Mouse (Mus musculus) CH12.LX (cell line): ENCODE results near the gene Nr1i3. TPM values are rescaled to one million over a fixed set of nuclear protein-coding genes. Genes with fewer than 3 reads are reported as not detected.

ENCODE experiments used
- DNase-seq: peaks from one replicate; pipeline ENCODE4 v3.0.0-alpha.2; 2013; ENCODE audit errors: extremely low read depth
- H3K27ac ChIP-seq: 2 replicates; pipeline ENCODE4 v1.5.1; 2012; ENCODE audit warnings: low read depth, mild to moderate bottlenecking, control low read depth, moderate library complexity; ENCODE audit not compliant: insufficient read depth
- H3K27me3 ChIP-seq: replicated peaks from 2 replicates; pipeline ENCODE3; 2012; ENCODE audit warnings: inconsistent platforms
- H3K36me3 ChIP-seq, 2 experiments: replicated peaks in 1 of 2; 2 replicates each; pipeline versions ENCODE3 to v1.6.1; 2012; ENCODE audit warnings: inconsistent platforms in 1 of 2, low read length in 1 of 2, mild to moderate bottlenecking in 1 of 2, mixed read lengths in 1 of 2, moderate library complexity in 1 of 2; ENCODE audit not compliant: control insufficient read depth in 1 of 2, insufficient read depth in 1 of 2
- H3K4me1 ChIP-seq, 2 experiments: 2 replicates each; pipeline ENCODE4 v1.6.1; 2012; ENCODE audit warnings: inconsistent platforms in 1 of 2, moderate library complexity in 1 of 2; ENCODE audit not compliant: insufficient read depth in 2 of 2, control insufficient read depth in 1 of 2
- H3K4me2 ChIP-seq: 2 replicates; pipeline ENCODE4 v1.6.1; 2012; ENCODE audit warnings: low read depth, mild to moderate bottlenecking, control low read depth; ENCODE audit not compliant: poor library complexity, insufficient read depth, severe bottlenecking
- H3K4me3 ChIP-seq, 3 experiments: fragments of 150-350 bp in 1 of 3; sonication (generic) in 1 of 3; replicated peaks in 1 of 3; 2 replicates each; pipeline versions ENCODE3 to v1.5.1; 2011 to 2012; ENCODE audit warnings: low read depth in 2 of 3, low read length in 2 of 3, mild to moderate bottlenecking in 2 of 3, moderate library complexity in 2 of 3, control low read depth in 1 of 3, improper control_type of control experiment in 1 of 3, inconsistent platforms in 1 of 3, mixed read lengths in 1 of 3; ENCODE audit not compliant: poor library complexity in 1 of 3
- H3K79me2 ChIP-seq: replicated peaks from 2 replicates; pipeline ENCODE4 v1.6.1; 2012; ENCODE audit warnings: mild to moderate bottlenecking, moderate library complexity; ENCODE audit not compliant: control insufficient read depth, poor library complexity, insufficient read depth, severe bottlenecking; ENCODE audit errors: extremely low read depth
- H3K9ac ChIP-seq: 2 replicates; pipeline ENCODE4 v1.6.1; 2012; ENCODE audit warnings: low read depth, mild to moderate bottlenecking, control low read depth, moderate library complexity; ENCODE audit not compliant: insufficient read depth
- H3K9me3 ChIP-seq: replicated peaks from 2 replicates; pipeline ENCODE3; 2012; ENCODE audit warnings: low read length, inconsistent platforms, mixed read lengths
- BHLHE40 ChIP-seq: IDR thresholded peaks from 2 replicates; pipeline ENCODE4 v1.6.1; 2011; ENCODE audit warnings: mild to moderate bottlenecking, low read depth, low read length, improper control_type of control experiment
- CHD2 ChIP-seq: IDR thresholded peaks from 2 replicates; pipeline ENCODE4 v1.6.1; 2011; ENCODE audit warnings: low read length, improper control_type of control experiment
- E2F4 ChIP-seq: IDR thresholded peaks from 2 replicates; pipeline ENCODE4 v1.6.1; 2011; ENCODE audit warnings: low read depth, low read length, improper control_type of control experiment; ENCODE audit not compliant: insufficient replicate concordance
- ELF1 ChIP-seq: IDR thresholded peaks from 2 replicates; pipeline ENCODE4 v1.6.1; 2014; ENCODE audit warnings: low read depth, mild to moderate bottlenecking, inconsistent platforms, low read length, improper control_type of control experiment
- EP300 ChIP-seq: IDR thresholded peaks from 2 replicates; pipeline ENCODE4 v1.6.1; 2011; ENCODE audit warnings: low read length, improper control_type of control experiment
- ETS1 ChIP-seq: conservative IDR thresholded peaks from 2 replicates; pipeline ENCODE4 v1.6.1; 2012; ENCODE audit warnings: low read depth, mild to moderate bottlenecking, inconsistent platforms, low read length, improper control_type of control experiment, moderate library complexity
- HCFC1 ChIP-seq: IDR thresholded peaks from 2 replicates; pipeline ENCODE4 v1.6.1; 2012; ENCODE audit warnings: low read depth, mild to moderate bottlenecking, inconsistent platforms, low read length, improper control_type of control experiment
- IRF4 ChIP-seq: IDR thresholded peaks from 2 replicates; pipeline ENCODE4 v1.6.1; 2014; ENCODE audit warnings: low read depth, mild to moderate bottlenecking, inconsistent platforms, low read length, improper control_type of control experiment
- KAT2A ChIP-seq: IDR thresholded peaks from 2 replicates; pipeline ENCODE4 v1.6.1; 2012; ENCODE audit warnings: low read length, improper control_type of control experiment, inconsistent platforms; ENCODE audit not compliant: insufficient replicate concordance
- MAFK ChIP-seq: IDR thresholded peaks from 2 replicates; pipeline ENCODE4 v1.6.1; 2011; ENCODE audit warnings: low read length, improper control_type of control experiment; ENCODE audit not compliant: insufficient replicate concordance
- MAX ChIP-seq: IDR thresholded peaks from 2 replicates; pipeline ENCODE4 v1.6.1; 2011; ENCODE audit warnings: low read length, improper control_type of control experiment
- MAZ ChIP-seq: IDR thresholded peaks from 2 replicates; pipeline ENCODE4 v1.6.1; 2012; ENCODE audit warnings: low read depth, mild to moderate bottlenecking, inconsistent platforms, low read length, improper control_type of control experiment, moderate library complexity
- MEF2A ChIP-seq: IDR thresholded peaks from 2 replicates; pipeline ENCODE4 v1.6.1; 2014; ENCODE audit warnings: low read depth, mild to moderate bottlenecking, inconsistent platforms, low read length, improper control_type of control experiment, borderline replicate concordance
- MXI1 ChIP-seq: IDR thresholded peaks from 2 replicates; pipeline ENCODE4 v1.6.1; 2011; ENCODE audit warnings: mild to moderate bottlenecking, low read depth, low read length, improper control_type of control experiment
- MYC ChIP-seq: IDR thresholded peaks from 2 replicates; pipeline ENCODE4 v1.6.1; 2011; ENCODE audit warnings: low read depth, mild to moderate bottlenecking, improper control_type of control experiment, low read length
- NELFE ChIP-seq: IDR thresholded peaks from 2 replicates; pipeline ENCODE4 v1.6.1; 2011; ENCODE audit warnings: low read depth, low read length, improper control_type of control experiment
- NRF1 ChIP-seq: IDR thresholded peaks from 2 replicates; pipeline ENCODE4 v1.6.1; 2014; ENCODE audit warnings: low read depth, mild to moderate bottlenecking, inconsistent platforms, low read length, improper control_type of control experiment, moderate library complexity
- POLR2A ChIP-seq: IDR thresholded peaks from 2 replicates; pipeline ENCODE4 v1.6.1; 2011; ENCODE audit warnings: low read depth, mild to moderate bottlenecking, improper control_type of control experiment, low read length
- POLR2AphosphoS2 ChIP-seq: IDR thresholded peaks from 2 replicates; pipeline ENCODE4 v1.6.1; 2011; ENCODE audit warnings: low read depth, low read length, improper control_type of control experiment
- RCOR1 ChIP-seq: conservative IDR thresholded peaks from 2 replicates; pipeline ENCODE4 v1.6.1; 2012; ENCODE audit warnings: low read depth, mild to moderate bottlenecking, inconsistent platforms, low read length, improper control_type of control experiment
- SIN3A ChIP-seq: IDR thresholded peaks from 2 replicates; pipeline ENCODE4 v1.6.1; 2012; ENCODE audit warnings: low read length, improper control_type of control experiment, inconsistent platforms
- TBP ChIP-seq: conservative IDR thresholded peaks from 2 replicates; pipeline ENCODE4 v1.6.1; 2011; ENCODE audit warnings: low read depth, low read length, improper control_type of control experiment
- TCF12 ChIP-seq: IDR thresholded peaks from 2 replicates; pipeline ENCODE4 v1.6.1; 2014; ENCODE audit warnings: low read depth, mild to moderate bottlenecking, inconsistent platforms, low read length, improper control_type of control experiment
- USF1 ChIP-seq: IDR thresholded peaks from 2 replicates; pipeline ENCODE4 v1.6.1; 2014; ENCODE audit warnings: low read depth, mild to moderate bottlenecking, inconsistent platforms, low read length, improper control_type of control experiment
- ZKSCAN1 ChIP-seq: IDR thresholded peaks from 2 replicates; pipeline ENCODE4 v1.6.1; 2012; ENCODE audit warnings: low read depth, inconsistent platforms, low read length, improper control_type of control experiment, borderline replicate concordance
- ZMIZ1 ChIP-seq: IDR thresholded peaks from 2 replicates; pipeline ENCODE4 v1.6.1; 2012; ENCODE audit warnings: low read depth, mild to moderate bottlenecking, inconsistent platforms, low read length, improper control_type of control experiment
- ZNF384 ChIP-seq: IDR thresholded peaks from 2 replicates; pipeline ENCODE4 v1.6.1; 2012; ENCODE audit warnings: low read depth, low read length, improper control_type of control experiment, inconsistent platforms
- dilution Hi-C: fragments of 300-500 bp; cut with MboI; formaldehyde crosslinking; loops from 2 replicates; pipeline ENCODE4 v1.14.3; 2020; ENCODE audit warnings: low sequenced_read_pairs; ENCODE audit not compliant: extremely low pct_unique_long_range_greater_than_20kb, extremely low pct_ligation_motif_present
- in situ Hi-C: fragments of 300-500 bp; cut with MboI; formaldehyde crosslinking; loops from 3 replicates; pipeline ENCODE4 v1.14.3; 2019; ENCODE audit warnings: low sequenced_read_pairs, low pct_ligation_motif_present, low pct_unique_long_range_greater_than_20kb, mixed read lengths
- polyA plus RNA-seq: library from polyadenylated mRNA; unstranded; fragments of >175 nt; gene quantifications from 2 replicates; pipeline ENCODE4 v1.2.1, GENCODE M21; 2012; ENCODE audit warnings: low read depth; ENCODE audit not compliant: insufficient read length
- total RNA-seq, 2 experiments: library from RNA; depleted of rRNA; stranded (reverse); fragments of 300-350 nt in 1 of 2; fragments of >200 nt in 1 of 2; gene quantifications; 2 replicates each; pipeline ENCODE4 v1.2.3; 2012 to 2014

Gene Nr1i3
- total and polyA plus RNA-seq, 3 experiments, result 0.23 to 1.2 TPM; not detected in 1

GRCm38 (mm10) chr1:171268341-171268740, 54.6 kb downstream of the Nr1i3 start:
- in situ Hi-C loops, result no loop called here
- dilution Hi-C loops, result no loop called here
- TF ChIP-seq BHLHE40 (no peak), ZNF384 (peak; percentile 31; the same call in 1 of the 2 replicates)

GRCm38 (mm10) chr1:171269848-171270572, 56.2 kb downstream of the Nr1i3 start, which contains the start of gene B4galt3:
Gene B4galt3 (plus strand): TSS chr1:171270328.
- H3K9ac ChIP-seq, result peak within 1 kb of the TSS; percentile 50
- H3K4me1 ChIP-seq, result peaks cover 0 to 26% of the 10 kb centered on the region in 2 experiments; a peak in 2 of 4 replicates
- H3K4me2 ChIP-seq, result peak within 1 kb of the TSS; percentile 86
- H3K36me3 ChIP-seq, result peaks cover 25 to 33% of the 10 kb centered on the region in 2 experiments
- dilution Hi-C loops, result no loop called here
- peak within 1 kb of the TSS; percentile 83 to 93 (median 93) for H3K4me3 ChIP-seq
- TF ChIP-seq KAT2A (peak; percentile 81; the same call in 1 of the 2 replicates), POLR2AphosphoS2 (peak; percentile 93), NRF1 (peak; percentile 72), E2F4 (no peak), ZMIZ1 (peak; percentile 97), NELFE (peak; percentile 99), MXI1 (peak; percentile 51; the same call in 1 of the 2 replicates), RCOR1 (0 out of 2 replicates have a peak, but pooled peaks have one; percentile 37), CHD2 (peak; percentile 45; the same call in 1 of the 2 replicates), MAX (peak; percentile 66; the same call in 1 of the 2 replicates), MEF2A (peak; percentile 23; the same call in 1 of the 2 replicates), USF1 (no peak), HCFC1 (peak; percentile 86), TCF12 (peak; percentile 97), ELF1 (peak; percentile 57; the same call in 1 of the 2 replicates), ZNF384 (peak; percentile 5; the same call in 1 of the 2 replicates), ZKSCAN1 (no peak), MAFK (0 out of 2 replicates have a peak, but pooled peaks have one; percentile 9), TBP (peak; percentile 88), MAZ (peak; percentile 86), IRF4 (no peak), POLR2A (peak; percentile 100), BHLHE40 (no peak), ETS1 (no peak), EP300 (no peak), MYC (peak; percentile 74; the same call in 1 of the 2 replicates), SIN3A (peak; percentile 71; the same call in 1 of the 2 replicates)
- no peaks in the 10 kb centered on the region for H3K9me3 ChIP-seq
- DNase-seq, result peak; percentile 87
- no peaks in the 10 kb centered on the region for H3K79me2 ChIP-seq
- no peaks in the 10 kb centered on the region for H3K27me3 ChIP-seq
- H3K27ac ChIP-seq, result no peak within 1 kb of the TSS
- in situ Hi-C loops, result no loop called here

More at GRCm38 (mm10) chr1:171268341-171268740, 54.6 kb downstream of the Nr1i3 start:
- H3K27me3 ChIP-seq, result peaks cover 2% of the 10 kb centered on the region
- H3K4me1 ChIP-seq, result peaks cover 0 to 26% of the 10 kb centered on the region in 2 experiments; a peak in 2 of 4 replicates
- no peak overlapping the region for H3K27ac ChIP-seq
- no peaks in the 10 kb centered on the region for H3K9me3 ChIP-seq
- H3K36me3 ChIP-seq, result peaks cover 9 to 17% of the 10 kb centered on the region in 2 experiments
- H3K9ac ChIP-seq, result no peak overlapping the region; the same call in 1 of the 2 replicates
- no peaks in the 10 kb centered on the region for H3K79me2 ChIP-seq
- no peak overlapping the region for H3K4me2 ChIP-seq
- H3K4me3 ChIP-seq, result no peak overlapping the region
- DNase-seq, result no peak
